Mouse (Mus musculus): Measurements from ENCODE around the gene Plau. TPM values are rescaled to one million over a fixed set of nuclear protein-coding genes. Genes with fewer than 3 reads are reported as not detected.

The Plau gene
- 8.3 and 9.8 TPM in 2 replicates for polyA plus RNA-seq (2015; fragmentation: Nextera tagmentation; extraction: Ambion mirVana)

DNA sequence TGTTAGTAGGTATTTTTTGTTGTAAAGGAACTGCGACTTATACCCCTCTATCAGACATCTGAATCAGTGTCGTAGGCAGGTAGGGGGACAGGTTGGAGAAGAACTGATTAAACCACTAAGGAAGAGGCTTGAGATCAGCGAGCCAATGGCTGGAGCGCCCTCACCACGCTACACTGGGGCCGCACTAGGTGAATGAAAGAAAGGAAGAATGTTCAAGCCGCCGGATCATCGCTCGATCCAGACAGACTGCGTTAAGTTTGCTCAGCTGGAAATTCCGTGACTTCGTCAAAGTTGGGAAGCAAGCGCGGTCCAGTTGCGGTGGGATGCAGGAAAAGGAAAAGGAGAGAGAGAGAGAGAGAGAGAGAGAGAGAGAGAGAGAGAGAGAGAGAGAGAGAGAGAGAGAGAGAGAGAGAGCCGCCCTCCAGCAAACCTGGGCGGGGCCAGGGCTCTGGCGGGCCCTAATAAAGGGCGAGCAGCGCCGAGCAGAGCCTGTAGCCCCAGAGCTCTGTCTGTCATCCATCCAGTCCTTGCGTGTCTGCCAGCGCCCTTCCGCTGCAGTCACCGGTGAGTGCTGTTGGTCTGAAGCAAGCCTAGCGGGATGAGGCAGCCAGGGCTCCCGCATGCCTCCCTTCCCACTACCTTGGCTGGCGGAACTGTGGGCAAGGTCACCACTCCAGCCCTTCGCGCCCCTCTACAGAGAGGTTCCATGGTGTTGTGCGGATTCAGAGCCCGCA, at the start of gene Plau:
Gene Plau, plus strand, starts transcription at position 490 of the 734 bp plus-strand sequence.

GRCm38 (mm10) chr14:20793758-20794531, 42.5 kb upstream of the Plau start, which contains the start of gene Camk2g:
Camk2g (minus strand) TSS chr14:20794088.

Other genes starting within 250 kb of the Plau start
- 2.2 and 2.9 TPM in 2 replicates for gene Usp54, start 195.6 kb upstream of the Plau start, polyA plus RNA-seq (2015; fragmentation: Nextera tagmentation; extraction: Ambion mirVana)
- gene Myoz1, start 180.1 kb upstream of the Plau start, polyA plus RNA-seq (2015; fragmentation: Nextera tagmentation; extraction: Ambion mirVana), result 0.39 and 0.48 TPM in 2 replicates
- gene Synpo2l, start 168.3 kb upstream of the Plau start, polyA plus RNA-seq (2015; fragmentation: Nextera tagmentation; extraction: Ambion mirVana), result 0.10 and 0.13 TPM in 2 replicates
- 43.1 and 43.9 TPM in 2 replicates for gene Sec24c, start 162.4 kb upstream of the Plau start, polyA plus RNA-seq (2015; fragmentation: Nextera tagmentation; extraction: Ambion mirVana)
- gene Fut11, start 141.7 kb upstream of the Plau start, polyA plus RNA-seq (2015; fragmentation: Nextera tagmentation; extraction: Ambion mirVana), result 19.0 and 21.6 TPM in 2 replicates
- 156 and 181 TPM in 2 replicates for gene Chchd1, start 133.7 kb upstream of the Plau start, polyA plus RNA-seq (2015; fragmentation: Nextera tagmentation; extraction: Ambion mirVana)
- 18.9 and 19.7 TPM in 2 replicates for gene Zswim8, start 129.1 kb upstream of the Plau start, polyA plus RNA-seq (2015; fragmentation: Nextera tagmentation; extraction: Ambion mirVana)
- 13.5 and 14.0 TPM in 2 replicates for gene Ndst2, start 102.1 kb upstream of the Plau start, polyA plus RNA-seq (2015; fragmentation: Nextera tagmentation; extraction: Ambion mirVana)
- 246 and 275 TPM in 2 replicates for gene Camk2g, start 42.6 kb upstream of the Plau start, polyA plus RNA-seq (2015; fragmentation: Nextera tagmentation; extraction: Ambion mirVana)
- gene Vcl, start 92.7 kb downstream of the Plau start, polyA plus RNA-seq (2015; fragmentation: Nextera tagmentation; extraction: Ambion mirVana), result 305 and 406 TPM in 2 replicates
- 37.1 and 47.8 TPM in 2 replicates for gene Ap3m1, start 215.8 kb downstream of the Plau start, polyA plus RNA-seq (2015; fragmentation: Nextera tagmentation; extraction: Ambion mirVana)
- gene Adk, start 215.9 kb downstream of the Plau start, polyA plus RNA-seq (2015; fragmentation: Nextera tagmentation; extraction: Ambion mirVana), result 127 and 153 TPM in 2 replicates

Measured in urinary bladder, postnatal 0 days (tissue).